In genomic region chr9:30064551-30064950, GRCm38 (mm10) we compare ENCODE assay signal across 33 mouse cellular contexts.
"Had no signal": no experiment of that assay in that cellular context is flagged by ENCODE, and none has a peak within 500 bp of the region (broad histone marks: within the 10 kb centered on the region; RNA-seq: fewer than 3 reads in every experiment).

No protein-coding gene starts in this region.

- H3K9me3 ChIP-seq: limb, embryonic 10.5 days; limb, embryonic 12.5 days; limb, embryonic 13.5 days; limb, embryonic 15.5 days; liver, embryonic 12.5 days; liver, embryonic 13.5 days; liver, embryonic 15.5 days; lung, embryonic 15.5 days; midbrain, embryonic 10.5 days; midbrain, embryonic 12.5 days; midbrain, embryonic 13.5 days; midbrain, embryonic 15.5 days; neural tube, embryonic 12.5 days; neural tube, embryonic 13.5 days had no signal

- H3K4me1 ChIP-seq: limb, embryonic 10.5 days; limb, embryonic 12.5 days; limb, embryonic 13.5 days; limb, embryonic 15.5 days; liver, embryonic 12.5 days; liver, embryonic 13.5 days; liver, embryonic 15.5 days; lung, embryonic 15.5 days; megakaryocyte, embryonic 14.5 days; midbrain, embryonic 12.5 days; neural tube, embryonic 12.5 days had no signal

- ATAC-seq: liver, embryonic 12.5 days; liver, postnatal 0 days; lung, postnatal 0 days; midbrain, embryonic 13.5 days; midbrain, embryonic 15.5 days; midbrain, embryonic 16.5 days had no signal

- H3K36me3 ChIP-seq: limb, embryonic 10.5 days; limb, embryonic 12.5 days; limb, embryonic 13.5 days; limb, embryonic 15.5 days; liver, embryonic 12.5 days; liver, embryonic 13.5 days; liver, embryonic 15.5 days; lung, embryonic 15.5 days; midbrain, embryonic 10.5 days; midbrain, embryonic 12.5 days; midbrain, embryonic 13.5 days; midbrain, embryonic 15.5 days; neural tube, embryonic 12.5 days; neural tube, embryonic 13.5 days had no signal

- H3K27me3 ChIP-seq: limb, embryonic 12.5 days; limb, embryonic 13.5 days; limb, embryonic 15.5 days; liver, embryonic 12.5 days; liver, embryonic 13.5 days; liver, embryonic 15.5 days; lung, embryonic 15.5 days; megakaryocyte, embryonic 14.5 days; midbrain, embryonic 12.5 days; midbrain, embryonic 13.5 days; midbrain, embryonic 15.5 days; neural tube, embryonic 12.5 days; neural tube, embryonic 13.5 days had no signal

- DNase-seq: left cerebral cortex, postnatal 4 days; liver; liver, embryonic 13.5 days; liver, postnatal 0 days; lung, adult 18-20 months; lung, adult 2 months; lung, embryonic 14.5 days; lung, postnatal 10 days; lung, postnatal 14 days; lung, postnatal 36 days; lung, postnatal 4 days; midbrain, embryonic 14.5 days had no signal

- H3K27ac ChIP-seq: limb, embryonic 10.5 days; limb, embryonic 12.5 days; limb, embryonic 13.5 days; limb, embryonic 15.5 days; liver, embryonic 12.5 days; liver, embryonic 13.5 days; liver, embryonic 14.5 days; liver, embryonic 15.5 days; lung, embryonic 15.5 days; macrophage; midbrain, embryonic 10.5 days; midbrain, embryonic 12.5 days; midbrain, embryonic 13.5 days; midbrain, embryonic 15.5 days; neural tube, embryonic 12.5 days; neural tube, embryonic 13.5 days had no signal

- H3K4me3 ChIP-seq: limb, embryonic 10.5 days; limb, embryonic 12.5 days; limb, embryonic 13.5 days; limb, embryonic 15.5 days; liver, embryonic 12.5 days; liver, embryonic 13.5 days; liver, embryonic 15.5 days; lung, embryonic 15.5 days; megakaryocyte, embryonic 14.5 days; midbrain, embryonic 10.5 days; midbrain, embryonic 12.5 days; midbrain, embryonic 13.5 days; midbrain, embryonic 15.5 days; myocyte; neural tube, embryonic 12.5 days; neural tube, embryonic 13.5 days had no signal

- H3K9ac ChIP-seq: limb, embryonic 12.5 days; limb, embryonic 13.5 days; limb, embryonic 15.5 days; liver, embryonic 12.5 days; liver, embryonic 13.5 days; liver, embryonic 14.5 days; liver, embryonic 15.5 days; liver, postnatal 0 days; lung, embryonic 14.5 days; lung, embryonic 15.5 days; midbrain, embryonic 12.5 days; midbrain, embryonic 13.5 days; midbrain, embryonic 15.5 days; neural tube, embryonic 12.5 days; neural tube, embryonic 13.5 days had no signal

- H3K4me2 ChIP-seq: limb, embryonic 12.5 days; limb, embryonic 13.5 days; limb, embryonic 15.5 days; liver, embryonic 11.5 days; liver, embryonic 12.5 days; liver, embryonic 13.5 days; liver, embryonic 15.5 days; lung, embryonic 14.5 days; lung, embryonic 15.5 days; midbrain, embryonic 11.5 days; midbrain, embryonic 12.5 days; midbrain, embryonic 13.5 days; midbrain, embryonic 15.5 days; neural tube, embryonic 12.5 days; neural tube, embryonic 13.5 days had no signal
